Mouse (Mus musculus) ES-E14 (cell line): ENCODE data around the gene Npcd.

Source experiments
- CHD2 ChIP-seq: IDR thresholded peaks from 2 replicates; pipeline ENCODE4 v1.6.1; 2014; ENCODE audit warnings: mild to moderate bottlenecking, low read depth, low read length, inconsistent platforms
- MAFK ChIP-seq: IDR thresholded peaks from 2 replicates; pipeline ENCODE4 v1.6.1; 2014; ENCODE audit warnings: mild to moderate bottlenecking, low read depth, low read length, inconsistent platforms; ENCODE audit not compliant: insufficient read depth
- ZC3H11A ChIP-seq: IDR thresholded peaks from 2 replicates; pipeline ENCODE4 v1.6.1; 2012; ENCODE audit warnings: low read depth, mild to moderate bottlenecking, inconsistent platforms, low read length, borderline replicate concordance
- ZNF384 ChIP-seq: IDR thresholded peaks from 2 replicates; pipeline ENCODE4 v1.6.1; 2012; ENCODE audit warnings: low read depth, low read length, inconsistent platforms

DNA sequence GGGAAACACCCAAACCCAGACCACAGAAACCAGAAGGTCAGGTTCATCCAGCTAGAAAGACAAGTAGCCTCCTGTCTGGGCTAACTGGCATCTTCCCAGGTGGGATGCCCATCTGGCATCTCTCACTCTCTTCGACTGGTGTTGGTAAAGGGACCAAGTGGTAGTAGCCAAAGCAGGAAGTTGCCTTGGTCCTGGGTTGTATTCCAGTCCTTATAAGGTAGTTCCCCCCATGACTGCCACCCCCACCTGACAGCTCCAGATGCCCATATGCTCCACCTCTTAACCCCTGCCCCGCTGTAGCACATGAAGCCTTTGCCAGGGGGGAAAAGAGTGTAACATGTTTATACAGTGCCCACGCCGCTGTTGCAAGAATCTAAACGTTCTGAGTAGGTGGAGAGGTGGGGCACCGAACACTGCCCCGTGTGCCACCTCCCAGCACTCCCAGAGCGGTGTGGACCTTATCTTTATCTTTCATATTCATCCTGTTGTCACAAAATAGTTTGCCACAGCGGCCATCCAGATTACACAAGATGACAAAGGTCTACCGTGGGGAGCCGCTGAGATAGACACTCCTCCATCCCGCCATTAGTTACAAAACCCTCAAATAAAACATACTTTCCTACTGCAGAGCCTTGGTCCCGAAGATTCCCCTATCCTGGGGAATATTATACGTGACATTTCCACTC, 92.7 kb downstream of the Npcd start:
- TF ChIP-seq MAFK = no peak
- no peak for TF ChIP-seq ZC3H11A
- TF ChIP-seq ZNF384 = no peak
- no peak for TF ChIP-seq CHD2
